Mouse (Mus musculus) T-helper 2 cell (primary cell): ENCODE data around the gene Gm21900.
"Not testable (repeated sequence)": the region's sequence is repeated elsewhere in the genome, so short reads cannot be mapped to it uniquely, and the experiment has no call there.

Source experiments
- in situ Hi-C: fragments of 300-600 bp; cut with MboI, MseI; formaldehyde crosslinking; loops from one replicate; pipeline ENCODE4 v1.15.1; 2025; ENCODE audit warnings: high pct_unique_total_duplicates

Gene Gm21900

DNA sequence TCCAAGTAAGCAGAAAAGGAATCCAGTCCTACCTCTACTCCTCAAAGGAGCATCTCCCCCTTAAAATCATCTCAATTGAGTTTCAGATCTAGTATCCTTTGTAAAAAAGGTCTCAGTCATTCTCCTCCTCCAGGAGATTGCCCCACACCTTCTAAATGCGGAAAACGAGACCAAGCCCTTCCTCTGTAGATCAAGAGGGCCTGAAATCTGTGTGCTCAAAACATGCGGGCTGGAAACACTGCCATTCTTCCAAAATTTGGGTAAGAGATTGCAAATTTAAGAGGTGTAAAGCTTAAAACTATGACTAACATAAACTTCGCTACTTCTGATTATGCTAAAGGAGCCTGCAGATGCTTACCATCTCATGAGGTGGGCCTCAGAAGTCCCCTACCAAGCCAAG lies at the start of gene Gm21900:
Gene Gm21900 (plus strand): TSS at position 301 of the 400 bp plus-strand sequence.
- in situ Hi-C loops = not testable (repeated sequence)

DNA sequence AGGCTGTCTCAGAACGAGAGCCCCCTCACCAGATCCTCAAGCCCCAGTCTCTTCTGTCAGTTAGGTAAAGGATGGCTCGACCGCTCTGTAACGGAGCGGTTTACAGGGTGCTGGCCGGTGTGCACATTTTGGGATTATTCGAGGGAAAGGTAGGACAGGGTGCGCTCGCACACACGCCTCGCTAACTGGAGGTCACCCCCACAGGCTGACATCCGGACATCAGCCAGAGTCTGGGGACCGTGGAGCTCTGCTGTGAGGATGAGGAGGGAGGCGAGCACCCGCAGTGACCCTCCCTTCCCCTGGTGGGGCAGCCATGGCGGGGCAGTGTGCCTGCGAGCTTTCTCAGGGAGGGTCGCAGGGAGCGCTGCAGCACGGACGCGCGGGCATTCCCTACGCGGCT lies 27.4 kb downstream of the Gm21900 start:
- in situ Hi-C loops = not testable (repeated sequence)
